Mouse (Mus musculus): Measurements from ENCODE around the gene Tmem53. TPM values are rescaled to one million over a fixed set of nuclear protein-coding genes. Genes with fewer than 3 reads are reported as not detected.

Gene Tmem53
- total RNA-seq, 2 experiments from 2014 or later: 4.0 to 4.2 TPM

DNA sequence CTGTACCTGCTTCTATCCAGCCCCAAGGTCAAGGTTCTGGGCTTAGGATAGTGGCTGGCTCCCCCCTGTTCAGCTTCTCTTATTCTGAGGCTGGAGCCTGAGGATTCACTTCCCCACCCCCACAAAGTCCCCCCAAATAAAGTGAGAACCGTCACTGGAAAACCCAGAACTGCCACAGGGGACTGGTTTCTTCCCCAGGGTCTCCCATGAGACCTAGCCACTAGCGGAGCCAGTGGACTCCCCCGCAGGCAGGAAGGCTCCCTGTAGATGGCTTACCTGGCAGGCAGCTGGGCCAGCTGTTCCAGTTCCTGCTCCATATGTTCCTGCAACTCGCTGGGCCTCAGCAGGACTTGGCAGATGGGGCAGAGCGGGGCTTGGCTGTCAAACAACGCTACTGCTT, 55.5 kb downstream of the Tmem53 start:
- intact Hi-C loops (cut with DNase I): no loop called here
- no peak for DNase-seq

DNA sequence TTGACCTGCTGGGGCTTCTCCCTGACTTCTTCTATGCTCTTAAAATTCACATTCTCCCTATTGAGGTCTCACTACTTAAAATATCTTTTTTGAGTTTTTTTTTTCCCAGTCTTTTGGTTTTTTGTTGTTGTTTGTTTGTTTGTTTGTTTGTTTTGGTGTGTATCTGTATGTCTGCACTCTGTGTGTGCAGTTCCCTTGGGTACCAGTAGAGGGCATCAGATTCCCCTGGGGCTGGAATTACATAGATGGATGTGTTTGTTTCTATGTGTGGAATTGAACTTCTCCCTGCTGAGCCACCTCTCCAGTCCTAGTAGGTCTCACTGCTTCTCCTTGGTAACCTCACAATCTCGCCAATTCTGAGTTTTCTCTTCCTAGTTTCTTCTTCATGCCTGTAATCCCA, 57.7 kb downstream of the Tmem53 start:
- DNase-seq: no peak
- intact Hi-C loops (cut with DNase I): no loop called here

DNA sequence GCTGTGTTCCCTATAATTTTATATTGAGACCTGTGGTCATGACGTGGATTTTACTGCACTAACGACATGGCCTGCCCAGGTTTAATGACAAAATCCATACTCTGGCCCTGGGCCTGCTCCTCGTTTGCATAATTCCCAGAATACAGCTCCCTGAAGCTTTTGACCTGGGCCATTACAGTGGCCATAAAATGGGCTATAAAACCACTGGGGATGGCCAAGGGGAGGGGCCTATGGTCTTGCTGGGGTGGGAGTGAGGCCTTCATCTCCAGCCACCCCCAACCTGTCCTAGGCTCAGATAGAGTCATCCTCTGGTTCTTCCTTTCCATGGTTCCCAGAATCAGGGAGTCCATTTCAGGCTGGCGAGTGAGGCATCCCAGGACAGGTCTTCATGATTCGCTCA, 60.1 kb downstream of the Tmem53 start:
- no peak for DNase-seq
- intact Hi-C loops (cut with DNase I): loop anchor here (2.0 kb wide), 1 partner anchor 41 kb away; no protein-coding TSS in a partner anchor

DNA sequence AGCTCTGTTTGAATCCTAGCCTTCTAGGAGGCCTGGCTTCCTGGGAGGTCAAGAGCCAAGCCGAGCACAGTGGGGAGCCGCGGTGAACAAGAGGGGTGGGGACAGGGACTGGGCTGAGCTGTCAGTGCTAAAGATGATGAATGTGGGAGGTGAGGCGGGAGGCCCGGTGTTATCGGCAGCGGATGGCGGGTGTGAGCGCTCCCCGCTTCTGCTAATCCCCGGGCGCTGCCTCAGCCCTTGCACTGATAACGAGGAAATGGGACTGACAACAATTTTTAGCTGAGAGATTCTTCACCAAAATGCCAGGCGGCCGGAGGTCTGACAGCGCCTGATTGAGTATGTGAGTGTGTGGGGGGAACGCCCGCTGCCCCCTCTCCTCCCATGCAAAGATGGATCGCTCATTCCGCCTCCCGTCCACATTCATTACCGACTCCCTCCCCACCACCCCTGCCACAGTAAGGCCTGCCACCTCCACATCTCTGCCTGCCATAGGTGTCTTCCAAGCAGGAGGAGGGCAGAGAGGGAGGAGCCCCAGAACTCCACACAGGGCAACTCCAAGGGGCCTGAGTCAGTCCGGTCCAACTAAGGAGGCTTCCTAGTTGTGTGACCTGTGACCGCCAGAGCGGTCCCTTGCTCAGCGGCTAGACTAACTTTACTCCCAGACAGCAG, 60.8 kb downstream of the Tmem53 start:
- DNase-seq: no peak
- intact Hi-C loops (cut with DNase I): loop anchor here (2.0 kb wide), 1 partner anchor 42 kb away; no protein-coding TSS in a partner anchor

DNA sequence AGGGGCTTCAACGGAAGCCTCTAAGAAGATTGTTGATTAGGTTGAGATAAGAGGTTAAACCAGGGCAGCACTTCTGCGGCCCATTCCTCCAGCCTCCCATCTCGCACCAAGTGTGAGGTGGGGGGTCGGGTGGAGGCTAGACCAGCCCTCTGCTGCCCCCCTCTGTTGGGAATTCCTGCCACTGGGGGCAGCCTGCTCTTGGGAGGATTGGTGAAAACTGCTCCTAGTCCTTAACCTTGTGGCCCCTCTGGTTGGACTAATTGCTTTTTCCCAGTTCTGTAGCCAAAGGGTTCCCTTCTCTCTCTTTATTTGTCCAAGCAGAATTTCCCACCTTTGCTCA, 61.3 kb downstream of the Tmem53 start:
- intact Hi-C loops (cut with DNase I): loop anchor here (2.0 kb wide), 1 partner anchor 42 kb away; no protein-coding TSS in a partner anchor
- DNase-seq: no peak

GRCm38 (mm10) chr4:117314849-117315500, 63.2 kb downstream of the Tmem53 start:
- intact Hi-C loops (cut with DNase I): no loop called here
- DNase-seq: no peak

- DNase-seq: no peak
- intact Hi-C loops (cut with DNase I): no loop called here
Measured at GRCm38 (mm10) chr4:117316800-117317199, 65.0 kb downstream of the Tmem53 start.

- no peak for DNase-seq
- intact Hi-C loops (cut with DNase I): no loop called here
Measured at GRCm38 (mm10) chr4:117317701-117318190, 66.0 kb downstream of the Tmem53 start.

Other genes starting within 250 kb of the Tmem53 start
- 10 to 100 TPM; 18.0 to 18.9 TPM for gene Eif2b3, start 232.5 kb upstream of the Tmem53 start, total RNA-seq (2021)
- gene Ptch2, start 155.9 kb upstream of the Tmem53 start, total RNA-seq (2021): 1 to 10 TPM in 1 of 2 experiments, under 1 TPM in 1; 0.61 to 1.5 TPM
- 1 to 10 TPM; 2.0 to 2.4 TPM for gene Btbd19, start 126.2 kb upstream of the Tmem53 start, total RNA-seq (2021)
- gene Tctex1d4, start 125.2 kb upstream of the Tmem53 start, total RNA-seq (2021): not detected
- gene Plk3, start 118.0 kb upstream of the Tmem53 start, total RNA-seq (2021): 1 to 10 TPM in 1 of 2 experiments, under 1 TPM in 1; 0.86 to 1.5 TPM
- 100 to 1,000 TPM; 497 to 579 TPM for gene Rps8, start 95.7 kb upstream of the Tmem53 start, total RNA-seq (2021)
- gene Kif2c, start 69.3 kb upstream of the Tmem53 start, total RNA-seq (2021): under 1 TPM; 0.28 to 0.44 TPM
- gene Armh1, start 174 bp downstream of the Tmem53 start, total RNA-seq (2021): not detected
- 10 to 100 TPM; 43.5 to 46.1 TPM for gene Rnf220, start 245.1 kb downstream of the Tmem53 start, total RNA-seq (2021)